Mouse (Mus musculus) spleen, postnatal 0 days (tissue): ENCODE data around the gene Cacfd1. TPM values are rescaled to one million over a fixed set of nuclear protein-coding genes. Genes with fewer than 3 reads are reported as not detected.

Experiments used
- polyA plus RNA-seq: library from polyadenylated mRNA; unstranded; fragments of >200 nt; fragmentation: Nextera tagmentation; extraction: Ambion mirVana; gene quantifications from 2 replicates; pipeline ENCODE4 v1.2.1, GENCODE M21; 2015

Cacfd1 gene
- polyA plus RNA-seq, result 14.5 and 17.3 TPM in 2 replicates

DNA sequence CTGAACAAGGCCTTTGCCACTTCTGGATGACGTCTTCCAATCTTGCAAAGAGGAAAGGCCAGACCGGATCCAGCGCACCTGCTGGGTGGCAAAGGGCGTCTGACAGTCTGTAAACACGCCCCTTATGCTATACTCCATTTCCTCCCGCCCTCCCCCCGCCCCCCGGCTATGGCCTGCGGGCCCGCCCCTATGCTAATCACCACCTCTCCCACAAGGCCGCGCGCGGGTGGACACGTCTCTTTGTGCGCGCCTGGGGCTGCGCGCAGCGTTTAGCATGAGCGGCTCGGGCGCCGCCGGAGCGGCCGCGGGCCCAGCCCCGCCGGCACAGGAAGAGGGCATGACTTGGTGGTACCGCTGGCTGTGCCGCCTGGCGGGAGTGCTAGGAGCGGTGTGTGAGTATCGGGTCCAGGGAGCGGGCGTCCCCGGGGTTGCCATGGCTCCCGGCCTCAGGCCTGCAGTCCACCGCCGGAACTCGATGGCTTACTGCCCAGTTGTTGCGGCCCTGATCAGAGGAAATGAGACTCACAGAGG is at the start of gene Cacfd1:
Cacfd1 (plus strand) TSS at position 213 of the 531 bp plus-strand sequence.

DNA sequence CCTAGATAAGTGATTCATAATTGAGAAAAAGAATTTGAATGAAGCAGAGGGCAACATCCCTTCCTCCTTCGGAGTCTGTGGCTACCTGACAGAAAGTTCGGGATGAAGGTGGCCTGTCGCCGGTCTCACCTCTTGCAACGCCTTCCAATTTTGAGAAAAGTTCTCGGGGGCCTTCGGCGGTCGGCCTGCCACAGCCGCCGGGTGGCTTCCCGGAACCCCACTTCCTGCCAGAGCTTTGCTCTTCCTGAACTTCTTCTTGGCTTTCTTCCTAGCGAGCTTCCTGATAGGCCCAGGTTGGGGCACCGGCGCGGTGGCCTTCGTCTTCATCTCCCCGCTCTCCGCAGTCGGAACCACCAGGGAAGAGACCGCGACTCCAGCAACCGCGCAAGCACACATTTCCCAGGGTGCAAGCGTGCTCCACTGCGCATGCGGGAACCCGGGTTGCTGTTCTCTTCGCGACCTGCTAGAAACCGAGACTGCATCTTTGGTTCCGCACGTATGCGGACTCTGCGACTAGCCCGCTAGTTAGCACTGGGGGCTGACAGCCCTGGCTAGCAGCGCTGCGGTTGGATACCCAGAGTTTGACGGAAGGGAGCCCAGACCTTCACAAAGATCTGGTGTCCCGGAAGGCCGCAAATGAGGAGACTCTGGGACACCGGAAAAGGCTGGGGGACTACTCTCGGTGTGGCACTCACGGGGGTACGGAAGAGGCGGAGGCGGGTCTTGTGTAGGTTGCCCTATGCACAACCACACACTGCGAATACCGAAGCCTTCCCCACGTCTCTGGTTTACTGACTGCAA is 45.6 kb upstream of the Cacfd1 start, which contains the start of gene Rexo4:
Rexo4 (minus strand) TSS at position 464 of the 801 bp plus-strand sequence.

DNA sequence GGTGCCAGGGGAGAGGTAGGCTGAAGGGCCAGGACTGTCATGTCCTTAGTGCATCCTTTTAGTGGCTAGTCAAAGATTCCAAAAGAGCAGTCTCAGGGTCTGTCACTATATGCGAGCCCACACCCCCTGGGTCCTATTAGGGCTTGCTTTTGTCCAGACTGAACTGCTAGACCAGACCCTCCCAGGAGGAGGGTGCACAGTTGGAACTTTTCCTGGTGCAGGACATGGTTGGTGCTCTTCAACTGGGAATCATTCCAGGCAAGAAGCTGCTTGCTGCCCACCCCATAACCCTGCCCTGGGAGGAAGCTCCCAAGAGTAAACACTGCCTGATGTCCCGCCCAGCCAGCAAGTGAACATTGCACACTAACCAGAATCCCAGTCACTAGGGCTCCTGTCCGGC is 36.6 kb upstream of the Cacfd1 start, which contains the start of gene Adamts13:
Adamts13 (plus strand) TSS at position 301 of the 400 bp plus-strand sequence.

DNA sequence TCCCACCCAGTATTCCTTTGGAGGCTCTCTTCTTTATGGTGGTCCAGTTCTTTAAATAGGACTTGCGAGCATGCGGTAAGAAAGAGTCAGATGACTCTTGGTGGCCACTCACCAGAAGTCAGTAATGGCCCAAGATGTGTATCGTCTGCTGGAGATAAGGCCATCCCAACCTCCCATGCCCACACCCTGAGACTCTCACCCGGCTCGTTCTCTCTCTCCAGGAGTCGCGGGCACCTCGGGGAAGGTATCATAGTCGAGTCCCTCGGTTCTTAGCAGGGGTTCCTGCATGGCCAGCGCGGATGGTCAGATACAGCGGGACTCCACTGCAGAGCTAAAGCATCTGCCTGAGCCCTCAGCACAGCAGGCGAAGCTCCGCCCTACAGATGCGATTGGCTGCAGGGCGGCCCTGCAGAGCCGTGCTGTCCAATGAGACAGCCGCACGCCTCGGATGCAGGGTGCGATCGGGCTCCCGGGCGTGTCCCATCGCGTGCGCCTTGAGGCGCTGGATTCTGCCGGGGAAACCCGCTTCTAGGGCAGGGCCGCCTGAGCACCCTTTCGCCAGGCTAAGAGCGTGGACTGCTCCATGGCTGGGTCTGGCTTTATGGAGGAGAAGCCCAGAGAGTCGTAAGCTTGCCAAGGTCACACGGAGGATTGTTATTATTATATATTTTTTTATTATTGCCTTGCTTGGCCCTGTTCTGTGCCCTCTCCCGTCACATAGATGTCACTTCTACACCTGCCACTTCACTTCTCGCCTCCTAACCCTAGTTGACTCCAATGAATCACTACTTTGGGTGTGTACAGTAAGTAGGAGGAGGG is 18.1 kb downstream of the Cacfd1 start, which contains the start of gene Slc2a6:
Slc2a6 (minus strand) TSS at position 381 of the 819 bp plus-strand sequence.

Other genes starting within 250 kb of the Cacfd1 start
- gene Abo, start 144.9 kb upstream of the Cacfd1 start, polyA plus RNA-seq, result not detected in 2 replicates
- gene Surf6, start 107.0 kb upstream of the Cacfd1 start, polyA plus RNA-seq, result 11.8 and 12.7 TPM in 2 replicates
- 20.2 and 22.1 TPM in 2 replicates for gene Med22, start 99.2 kb upstream of the Cacfd1 start, polyA plus RNA-seq
- gene Rpl7a, start 99.2 kb upstream of the Cacfd1 start, polyA plus RNA-seq, result 585 and 601 TPM in 2 replicates
- gene Surf2, start 93.6 kb upstream of the Cacfd1 start, polyA plus RNA-seq, result 25.1 and 28.1 TPM in 2 replicates
- gene Surf1, start 93.4 kb upstream of the Cacfd1 start, polyA plus RNA-seq, result 39.3 and 44.2 TPM in 2 replicates
- gene Surf4, start 76.0 kb upstream of the Cacfd1 start, polyA plus RNA-seq, result 67.8 and 83.4 TPM in 2 replicates
- 0.25 and 0.34 TPM in 2 replicates for gene Stkld1, start 75.9 kb upstream of the Cacfd1 start, polyA plus RNA-seq
- 20.5 and 22.9 TPM in 2 replicates for gene Rexo4, start 45.5 kb upstream of the Cacfd1 start, polyA plus RNA-seq
- 0.08 and 0.10 TPM in 2 replicates for gene Adamts13, start 36.5 kb upstream of the Cacfd1 start, polyA plus RNA-seq
- gene Slc2a6, start 18.1 kb downstream of the Cacfd1 start, polyA plus RNA-seq, result 2.7 and 4.1 TPM in 2 replicates
- gene Mymk, start 62.3 kb downstream of the Cacfd1 start, polyA plus RNA-seq, result 0.11 and 0.24 TPM in 2 replicates
- 13.4 and 16.4 TPM in 2 replicates for gene Adamtsl2, start 69.5 kb downstream of the Cacfd1 start, polyA plus RNA-seq
- gene Fam163b, start 132.6 kb downstream of the Cacfd1 start, polyA plus RNA-seq, result 0.05 TPM in 2 replicates
- not detected in 2 replicates for gene Dbh, start 155.3 kb downstream of the Cacfd1 start, polyA plus RNA-seq
- gene Sardh, start 238.4 kb downstream of the Cacfd1 start, polyA plus RNA-seq, result 7.7 and 9.4 TPM in 2 replicates